Mouse (Mus musculus) thymus, postnatal 4 days (tissue): ENCODE measurements around the gene Carmil3.

Source experiments
- DNase-seq: peaks from one replicate; pipeline ENCODE4 v3.0.0; 2021

Carmil3 gene

GRCm38 (mm10) chr14:55495509-55496240 is 5.2 kb downstream of the Carmil3 start:
- DNase-seq, result no peak

DNA sequence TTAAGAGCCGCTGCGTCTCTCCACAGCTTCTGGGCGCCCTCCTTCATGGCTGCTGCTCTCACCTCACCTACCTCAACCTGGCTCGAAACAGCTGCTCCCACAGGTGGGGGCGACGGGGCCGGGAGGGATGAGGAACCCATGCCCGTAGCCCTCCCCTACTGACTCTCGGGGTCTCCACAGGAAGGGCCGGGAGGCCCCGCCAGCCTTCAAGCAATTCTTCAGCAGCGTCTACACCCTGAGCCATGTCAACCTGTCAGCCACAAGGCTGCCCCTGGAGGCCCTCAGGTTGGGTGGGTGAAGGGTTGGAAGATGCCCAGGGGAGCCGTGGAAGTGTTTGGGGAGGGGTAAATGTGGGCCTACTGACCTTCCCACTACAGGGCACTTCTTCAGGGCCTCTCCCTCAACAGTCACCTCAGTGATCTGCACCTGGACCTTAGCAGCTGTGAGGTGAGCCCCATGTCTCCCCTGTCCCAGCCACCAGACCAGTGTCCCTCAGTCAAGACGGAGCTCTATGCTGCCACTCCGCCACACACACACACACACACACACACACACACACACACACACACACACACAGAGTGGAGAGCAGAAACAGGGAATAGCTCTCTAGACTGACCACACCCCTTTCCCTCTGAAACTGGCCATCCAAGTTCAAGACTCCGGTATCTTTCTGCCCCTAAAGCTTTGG is 6.5 kb downstream of the Carmil3 start:
- peak; percentile 17 for DNase-seq

- DNase-seq, result peak; percentile 94
Measured at GRCm38 (mm10) chr14:55497449-55497821, 7.0 kb downstream of the Carmil3 start.

DNA sequence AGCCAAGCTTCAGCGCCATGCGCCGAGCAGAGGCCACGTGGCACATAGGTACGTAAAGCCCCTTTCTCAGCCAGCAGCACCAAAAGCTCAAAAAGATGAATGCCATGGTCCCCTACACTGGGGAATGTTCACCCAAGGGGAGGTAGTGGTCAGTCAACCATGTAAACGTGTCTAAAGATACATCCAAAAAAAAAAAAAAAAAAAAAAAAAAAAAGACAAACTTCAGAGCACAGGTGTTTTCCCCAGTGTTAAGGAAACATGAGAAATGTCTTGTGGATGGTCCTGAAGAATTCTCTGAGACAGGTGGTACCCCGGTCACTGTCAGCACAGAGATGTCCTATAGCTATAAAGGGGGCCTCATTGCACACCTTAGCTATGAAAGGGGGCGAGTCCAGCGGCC is 15.2 kb downstream of the Carmil3 start:
- DNase-seq, result no peak

- no peak for DNase-seq
Measured at GRCm38 (mm10) chr14:55507801-55508200, 17.4 kb downstream of the Carmil3 start.

DNA sequence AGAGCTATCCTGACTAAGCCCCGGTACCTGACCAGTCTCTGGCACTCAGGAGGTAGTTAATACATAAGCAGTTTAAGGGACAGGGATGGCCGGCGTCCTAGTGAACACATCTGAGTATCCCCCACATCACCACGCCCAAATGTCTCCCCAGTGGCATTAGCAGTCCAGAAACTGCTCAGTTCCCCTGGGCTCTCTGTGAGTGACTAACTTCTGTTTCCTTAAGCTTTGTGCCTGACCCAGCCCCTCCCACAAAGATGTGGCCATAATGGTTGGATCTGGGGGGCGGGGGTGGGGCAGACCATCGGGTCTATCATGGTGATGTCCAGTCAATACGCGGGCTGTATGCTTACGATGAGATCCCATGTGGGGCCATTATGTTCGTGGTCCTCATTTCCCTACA is 19.1 kb downstream of the Carmil3 start:
- no peak for DNase-seq

DNA sequence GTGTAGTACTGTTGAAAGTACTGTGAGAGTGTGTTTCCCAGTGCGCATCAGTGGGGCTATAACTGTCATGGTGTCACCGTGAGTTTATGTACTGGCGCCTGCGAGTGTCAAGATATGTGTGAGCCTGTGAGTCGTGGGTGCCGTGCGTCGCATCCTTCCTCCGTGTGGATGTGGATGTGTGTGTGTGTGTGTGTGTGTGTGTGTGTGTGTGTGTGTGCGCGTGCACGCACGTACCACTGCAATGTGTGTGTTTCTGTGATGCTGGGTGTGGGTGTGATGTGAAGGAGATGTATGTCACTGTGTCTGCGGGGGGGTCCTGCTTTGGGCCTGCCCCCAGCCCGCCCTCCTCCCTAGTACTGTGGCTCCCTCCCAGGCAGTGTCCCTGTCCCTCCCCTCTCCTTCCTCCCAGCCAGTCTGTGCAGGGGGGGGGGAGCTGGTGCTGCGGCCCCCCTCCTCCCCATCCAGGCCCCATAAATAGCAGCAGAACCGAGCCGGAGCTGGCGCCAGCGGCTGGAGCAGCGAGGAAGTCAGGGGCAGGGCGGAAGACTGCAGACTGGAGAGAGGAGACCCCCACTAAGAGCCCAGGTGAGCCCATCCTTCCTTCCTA is 19.8 kb downstream of the Carmil3 start, which contains the start of gene Cpne6:
Gene Cpne6 (plus strand): TSS at position 321 of the 607 bp plus-strand sequence.
- no peak for DNase-seq

- DNase-seq, result no peak
Measured at GRCm38 (mm10) chr14:55511037-55511436, 20.6 kb downstream of the Carmil3 start.

GRCm38 (mm10) chr14:55513927-55514326 is 23.5 kb downstream of the Carmil3 start:
- no peak for DNase-seq

DNA sequence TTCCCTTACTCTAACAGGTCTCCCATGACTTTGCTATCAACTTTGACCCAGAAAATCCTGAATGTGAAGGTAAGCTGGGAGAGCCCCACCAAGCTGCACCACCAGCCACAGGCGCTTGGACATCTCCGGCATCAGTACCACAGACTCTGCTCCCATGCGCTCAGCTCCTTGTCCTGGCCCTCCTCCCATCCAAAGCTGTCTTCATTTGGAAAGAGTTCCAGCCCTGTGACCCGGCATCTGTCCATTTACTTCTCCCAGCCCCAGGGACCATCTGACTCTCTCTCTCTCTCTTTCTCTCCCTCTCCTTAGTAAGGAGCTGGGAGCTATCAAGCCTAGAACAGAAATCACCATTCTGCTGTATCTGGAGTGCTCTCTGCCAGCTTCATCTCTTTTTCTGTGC is 25.4 kb downstream of the Carmil3 start:
- no peak for DNase-seq

GRCm38 (mm10) chr14:55518897-55519296 is 28.4 kb downstream of the Carmil3 start:
- DNase-seq, result no peak

DNA sequence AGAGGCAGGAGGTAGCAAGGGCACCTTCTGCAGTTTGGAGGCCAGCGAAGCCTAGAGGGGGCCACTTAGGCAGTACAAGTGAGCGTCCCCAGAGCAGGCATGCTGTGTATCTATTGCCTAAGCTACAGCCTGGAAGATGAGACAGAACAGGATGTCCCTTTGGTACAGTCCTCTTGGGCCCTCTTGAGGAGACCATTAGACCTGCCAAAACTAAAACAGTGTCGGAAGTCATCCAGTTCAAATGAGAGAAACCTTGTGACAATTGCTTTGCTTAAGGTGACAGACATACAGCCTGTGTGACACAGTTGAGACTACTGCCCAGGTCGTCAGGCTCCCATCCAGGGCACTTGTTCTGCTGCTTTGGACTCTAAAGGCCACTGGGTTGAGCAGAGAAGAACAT is 29.2 kb downstream of the Carmil3 start:
- no peak for DNase-seq

DNA sequence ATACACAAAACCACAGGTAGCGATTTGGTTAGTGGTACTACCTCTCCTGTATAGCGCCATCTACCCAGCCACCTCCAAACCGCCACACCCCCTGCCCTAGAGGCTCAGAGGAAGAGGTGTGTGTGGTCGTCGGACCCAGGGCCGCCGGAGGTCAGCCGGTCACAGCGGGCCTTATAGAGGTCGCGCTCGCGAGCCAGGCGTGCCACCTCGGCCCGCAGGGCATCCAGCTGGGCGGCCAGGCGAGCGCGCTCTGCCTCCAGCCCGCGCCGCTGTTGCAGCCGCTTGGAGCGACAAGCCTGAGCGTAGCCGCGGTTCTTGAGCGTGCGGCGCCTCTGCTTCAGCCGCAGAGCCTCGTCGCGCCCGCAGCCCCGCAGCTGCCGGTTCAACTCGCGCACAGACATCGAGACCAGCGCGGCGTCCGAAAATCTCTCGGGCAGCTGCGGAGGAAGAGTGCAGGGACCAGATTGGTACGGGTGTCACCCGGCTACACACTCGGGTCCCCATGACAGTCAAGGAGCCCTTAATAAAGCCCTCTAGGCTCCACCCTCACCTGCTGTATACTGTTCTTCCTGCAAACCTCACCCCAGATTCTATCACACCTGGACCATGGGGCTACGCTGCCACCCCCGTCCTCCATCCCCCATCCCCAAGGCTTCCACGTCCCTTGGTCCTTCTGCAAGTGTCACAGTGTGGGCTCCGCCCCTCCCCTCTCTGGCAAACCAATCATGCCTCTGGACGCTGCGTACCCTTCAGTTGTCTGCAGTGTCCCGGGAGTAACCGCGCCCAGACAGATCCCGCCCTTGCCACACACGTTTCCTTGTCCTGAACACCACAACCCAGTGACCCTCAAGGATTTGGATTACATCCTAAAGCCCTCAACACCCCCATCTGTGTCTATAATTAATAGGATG is 30.3 kb downstream of the Carmil3 start:
- peak; percentile 41 for DNase-seq

DNA sequence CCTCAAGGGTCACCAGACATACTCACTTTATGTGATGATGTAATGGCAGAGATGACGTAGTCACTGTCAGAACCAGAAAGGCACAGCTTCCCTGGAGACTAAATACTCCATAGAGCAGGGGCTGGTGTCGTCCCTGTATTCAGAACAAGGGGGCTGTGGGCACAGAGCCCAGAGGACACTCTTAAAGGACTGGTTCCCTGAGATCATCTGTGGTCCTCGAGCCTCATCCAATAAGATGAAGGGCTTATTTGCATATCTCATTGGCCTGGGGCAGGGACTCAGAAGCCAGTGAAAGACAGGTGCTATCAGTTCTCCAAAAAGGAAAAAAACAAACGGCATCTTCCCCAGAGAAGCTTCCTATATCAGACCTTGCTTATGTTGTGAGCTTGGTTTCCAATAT is 33.6 kb downstream of the Carmil3 start:
- DNase-seq, result no peak

- DNase-seq, result no peak
Measured at GRCm38 (mm10) chr14:55524785-55525184, 34.3 kb downstream of the Carmil3 start, which contains the start of gene Nrl. Nrl (minus strand) TSS chr14:55524981.

GRCm38 (mm10) chr14:55526674-55527073 is 36.2 kb downstream of the Carmil3 start:
- DNase-seq, result no peak

- peak; percentile 51 for DNase-seq
Measured at GRCm38 (mm10) chr14:55527940-55528339, 37.5 kb downstream of the Carmil3 start.

- DNase-seq, result peak; percentile 71
Measured at GRCm38 (mm10) chr14:55536116-55536745, 45.8 kb downstream of the Carmil3 start.

DNA sequence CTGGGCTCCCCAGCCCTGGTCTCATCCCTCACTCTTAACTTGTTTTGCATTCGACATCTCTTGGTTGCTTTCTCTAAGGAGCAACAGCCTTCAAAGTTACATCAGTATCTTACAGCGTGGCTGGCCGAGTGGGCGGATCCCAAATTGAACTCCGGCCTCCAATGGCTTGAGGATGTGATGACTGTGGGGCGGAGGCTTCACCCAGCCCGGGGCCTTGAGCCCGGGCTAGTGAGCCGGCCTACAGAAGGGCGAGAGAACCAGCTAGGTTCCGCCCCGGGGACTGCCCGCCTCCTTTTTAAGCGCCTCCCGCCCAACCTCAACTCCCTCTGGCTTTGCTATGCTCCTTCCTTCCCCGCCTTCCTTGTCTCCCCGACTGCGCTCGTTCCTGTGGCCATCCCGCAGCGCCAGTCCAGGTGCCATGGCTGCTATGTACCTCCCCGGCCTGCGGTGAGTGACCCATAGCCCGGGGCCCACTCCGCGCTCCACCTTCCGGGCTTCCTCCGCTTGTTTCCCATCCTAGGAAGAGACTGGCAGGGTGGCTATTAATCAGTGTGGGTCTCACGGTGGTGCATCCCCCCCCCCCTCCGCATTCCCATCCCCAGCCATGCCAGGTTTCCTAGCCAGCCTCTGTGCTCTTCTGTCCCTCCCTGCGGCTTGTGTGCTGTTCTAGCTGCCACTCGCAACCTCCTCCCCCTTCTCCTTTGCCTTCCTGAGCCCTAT is 49.8 kb downstream of the Carmil3 start, which contains the start of gene Pck2:
Gene Pck2 (plus strand): TSS at position 200 of the 720 bp plus-strand sequence.
- DNase-seq, result peak; percentile 38

DNA sequence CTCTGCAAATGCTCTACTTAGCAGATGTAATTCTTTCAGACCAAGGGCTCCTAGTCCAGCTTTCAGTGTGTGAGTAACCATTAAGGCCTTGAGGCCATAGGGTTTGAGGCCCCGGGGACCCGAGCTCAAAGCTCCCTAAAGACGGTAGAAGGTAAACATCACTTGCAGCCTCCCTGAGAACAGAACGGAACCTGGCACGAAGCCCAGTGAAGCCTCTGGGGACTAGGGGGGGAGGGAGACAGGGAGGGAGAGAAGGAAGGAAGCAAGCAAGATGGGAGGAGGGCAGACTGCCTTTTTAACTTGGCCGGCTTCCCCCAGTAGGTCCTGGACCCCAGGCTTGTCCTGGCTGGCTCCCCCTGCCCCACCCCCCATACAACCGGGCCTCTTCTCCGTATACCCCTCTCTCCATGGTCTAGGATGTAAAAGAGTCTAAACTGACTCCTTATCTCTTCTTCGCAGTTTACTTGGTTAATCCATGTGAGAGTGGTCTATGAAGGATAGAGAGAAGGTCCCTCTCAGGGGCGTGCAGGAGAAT is 50.4 kb downstream of the Carmil3 start:
- peak; percentile 38 for DNase-seq

- DNase-seq, result no peak
Measured at GRCm38 (mm10) chr14:55542268-55542667, 51.8 kb downstream of the Carmil3 start.
